Mouse (Mus musculus) neural tube, embryonic 14.5 days (tissue): ENCODE data around the gene Unkl. TPM values are rescaled to one million over a fixed set of nuclear protein-coding genes. Genes with fewer than 3 reads are reported as not detected.

ENCODE experiments used
- ATAC-seq: fragments of 200-750 bp; cut with Nextera tagmentation; 2 replicates; pipeline ENCODE4 v1.8.0; 2017; ENCODE audit warnings: low read depth, mild to moderate bottlenecking, moderate TSS enrichment, moderate library complexity
- H3K27ac ChIP-seq: fragments of 300-500 bp; sonication (generic); 2 replicates; pipeline ENCODE4 v1.5.1; 2014; ENCODE audit warnings: low read depth, mild to moderate bottlenecking, control low read depth, low read length, moderate library complexity, mixed read lengths
- H3K27me3 ChIP-seq: fragments of 300-500 bp; sonication (generic); 2 replicates; pipeline ENCODE4 v1.6.1; 2014; ENCODE audit warnings: low read length; ENCODE audit not compliant: control insufficient read depth, insufficient read depth
- H3K36me3 ChIP-seq: fragments of 300-500 bp; sonication (generic); 2 replicates; pipeline ENCODE4 v1.6.1; 2014; ENCODE audit warnings: low read length, mixed read lengths; ENCODE audit not compliant: control insufficient read depth, insufficient read depth
- H3K4me1 ChIP-seq: fragments of 300-500 bp; sonication (generic); 2 replicates; pipeline ENCODE4 v1.6.1; 2014; ENCODE audit warnings: low read length; ENCODE audit not compliant: control insufficient read depth, insufficient read depth
- H3K4me2 ChIP-seq: fragments of 300-500 bp; sonication (generic); 2 replicates; pipeline ENCODE4 v1.6.1; 2014; ENCODE audit warnings: mild to moderate bottlenecking, low read depth, low read length, control low read depth
- H3K4me3 ChIP-seq: fragments of 300-500 bp; sonication (generic); 2 replicates; pipeline ENCODE4 v1.5.1; 2014; ENCODE audit warnings: low read depth, low read length, control low read depth, mixed read lengths
- H3K9ac ChIP-seq: fragments of 300-500 bp; sonication (generic); replicated peaks from 2 replicates; pipeline ENCODE4 v1.6.1; 2014; ENCODE audit warnings: low read depth, mild to moderate bottlenecking, control low read depth, low read length, mixed read lengths
- H3K9me3 ChIP-seq: fragments of 300-500 bp; sonication (generic); 2 replicates; pipeline ENCODE4 v1.6.1; 2016; ENCODE audit warnings: low read length; ENCODE audit not compliant: control insufficient read depth
- WGBS: fragments of 180-500 bp; shearing (Covaris S2); extraction: QIAGEN DNeasy Blood & Tissue Kit; methylation state at CpG from one replicate; pipeline ENCODE4 v1.1.7; 2014; 5-methylcytosine and 5-hydroxymethylcytosine counted together
- microRNA-seq: library from miRNA; unstranded; fragments of <30 nt; microRNA quantifications from one replicate; pipeline ENCODE4, GENCODE M21; 2016
- polyA plus RNA-seq: library from polyadenylated mRNA; unstranded; fragments of >200 nt; fragmentation: Nextera tagmentation; extraction: Ambion mirVana; gene quantifications from 2 replicates; pipeline ENCODE4 v1.2.1, GENCODE M21; 2014

The Unkl gene
- polyA plus RNA-seq, 1 experiment from 2014 or later: 9.1 TPM

DNA sequence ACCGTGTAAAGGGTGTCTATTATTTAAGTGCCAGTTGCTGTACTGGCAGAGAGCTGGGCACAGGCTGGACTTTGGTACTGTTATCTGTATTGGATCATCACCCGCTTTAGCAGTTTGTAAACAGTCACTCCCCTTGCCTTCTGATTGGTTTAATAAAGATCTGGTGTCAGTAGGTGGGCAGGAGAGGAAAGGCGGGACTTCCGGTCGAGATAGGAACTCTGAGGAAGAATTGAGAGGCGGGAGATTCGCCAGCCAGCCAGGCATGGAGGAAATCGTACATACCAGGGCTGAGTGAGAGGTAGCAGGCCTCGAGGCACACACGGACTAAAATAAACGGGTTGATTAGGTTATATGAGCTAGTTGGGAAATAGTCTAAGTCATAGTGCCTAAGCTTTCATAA, 93.9 kb downstream of the Unkl start:
- no peak for ATAC-seq
- H3K4me3 ChIP-seq: no peak overlapping the region
- no peak overlapping the region for H3K27ac ChIP-seq
- no peak overlapping the region for H3K4me2 ChIP-seq
- H3K4me1 ChIP-seq: no peaks in the 10 kb centered on the region
- no peaks in the 10 kb centered on the region for H3K9me3 ChIP-seq
- no peak overlapping the region for H3K9ac ChIP-seq
- no peaks in the 10 kb centered on the region for H3K36me3 ChIP-seq
- WGBS: 49% methylated on average over 11 of the region's 11 CpGs
- H3K27me3 ChIP-seq: no peaks in the 10 kb centered on the region

Small RNA genes lying within 50 kb of the gene (microRNA-seq; reads per million reads assigned to microRNA genes)
- gene Mir3547: 6.5 reads per million, percentile 13 among the genes with 10 or more reads in this experiment

Other genes with a start within 250 kb of the Unkl start
- 50.0 and 59.8 TPM in 2 replicates for gene Jpt2, start 227.7 kb upstream of the Unkl start, polyA plus RNA-seq
- gene Cramp1l, start 172.6 kb upstream of the Unkl start, polyA plus RNA-seq: 9.2 and 10.1 TPM in 2 replicates
- 18.5 and 21.9 TPM in 2 replicates for gene Ift140, start 172.3 kb upstream of the Unkl start, polyA plus RNA-seq
- 8.1 and 11.5 TPM in 2 replicates for gene Tmem204, start 104.8 kb upstream of the Unkl start, polyA plus RNA-seq
- gene Telo2, start 72.4 kb upstream of the Unkl start, polyA plus RNA-seq: 46.4 and 51.6 TPM in 2 replicates
- not detected in 2 replicates for gene Ptx4, start 67.6 kb upstream of the Unkl start, polyA plus RNA-seq
- 26.3 and 26.7 TPM in 2 replicates for gene Clcn7, start 55.0 kb upstream of the Unkl start, polyA plus RNA-seq
- not detected in 2 replicates for gene Ccdc154, start 25.9 kb upstream of the Unkl start, polyA plus RNA-seq
- not detected in 2 replicates for gene Gm38655, start 12.9 kb upstream of the Unkl start, polyA plus RNA-seq
- gene BC003965, start 3.8 kb upstream of the Unkl start, polyA plus RNA-seq: 31.9 and 33.9 TPM in 2 replicates
- gene Gnptg, start 51.7 kb downstream of the Unkl start, polyA plus RNA-seq: 88.4 and 110 TPM in 2 replicates
- gene Tsr3, start 51.8 kb downstream of the Unkl start, polyA plus RNA-seq: 56.4 and 57.1 TPM in 2 replicates
- 5.8 and 7.1 TPM in 2 replicates for gene Baiap3, start 68.0 kb downstream of the Unkl start, polyA plus RNA-seq
- 405 and 444 TPM in 2 replicates for gene Ube2i, start 86.2 kb downstream of the Unkl start, polyA plus RNA-seq
- gene Prss34, start 110.0 kb downstream of the Unkl start, polyA plus RNA-seq: not detected in 2 replicates
- not detected in 2 replicates for gene Prss28, start 120.2 kb downstream of the Unkl start, polyA plus RNA-seq
- gene Prss29, start 130.3 kb downstream of the Unkl start, polyA plus RNA-seq: not detected in 2 replicates
- gene Tpsab1, start 157.2 kb downstream of the Unkl start, polyA plus RNA-seq: not detected in 2 replicates
- not detected in 2 replicates for gene Tpsb2, start 177.9 kb downstream of the Unkl start, polyA plus RNA-seq
- 1.1 and 1.6 TPM in 2 replicates for gene Tpsg1, start 180.9 kb downstream of the Unkl start, polyA plus RNA-seq
- 12.3 and 12.8 TPM in 2 replicates for gene Cacna1h, start 245.4 kb downstream of the Unkl start, polyA plus RNA-seq